Mouse (Mus musculus) C2C12 (cell line): ENCODE results near the gene Ager. TPM values are rescaled to one million over a fixed set of nuclear protein-coding genes. Genes with fewer than 3 reads are reported as not detected.

ENCODE experiments used
- H3K27me3 ChIP-seq: one replicate; pipeline ENCODE4 v1.6.1; 2011; ENCODE audit not compliant: control insufficient read depth, insufficient read depth, insufficient read length
- H3K36me3 ChIP-seq: one replicate; pipeline ENCODE4 v1.6.1; 2011; ENCODE audit not compliant: control insufficient read depth, insufficient read depth
- H3K4me3 ChIP-seq: one replicate; pipeline ENCODE4 v1.5.1; 2011; ENCODE audit warnings: mild to moderate bottlenecking, control low read depth; ENCODE audit not compliant: poor library complexity, insufficient read depth, severe bottlenecking
- H3K79me2 ChIP-seq: one replicate; pipeline ENCODE4 v1.6.1; 2011; ENCODE audit not compliant: control insufficient read depth, insufficient read depth
- H3K79me3 ChIP-seq: one replicate; pipeline ENCODE4 v1.6.1; 2011; ENCODE audit warnings: low read depth, control low read depth
- H3ac ChIP-seq: one replicate; pipeline ENCODE3; 2011; ENCODE audit warnings: low read depth; ENCODE audit not compliant: control insufficient read depth, insufficient read length
- CEBPB ChIP-seq: IDR thresholded peaks from one replicate; pipeline ENCODE4 v1.6.1; 2011; ENCODE audit warnings: low read depth, mild to moderate bottlenecking, control low read depth, moderate library complexity
- CTCF ChIP-seq: IDR thresholded peaks from one replicate; pipeline ENCODE4 v1.5.1; 2011; ENCODE audit not compliant: control insufficient read depth, insufficient read depth, insufficient read length
- FOSL1 ChIP-seq: IDR thresholded peaks from one replicate; pipeline ENCODE4 v1.8.0; 2011; ENCODE audit warnings: mild to moderate bottlenecking, low read length; ENCODE audit not compliant: poor library complexity, insufficient read depth, severe bottlenecking
- MAX ChIP-seq: IDR thresholded peaks from one replicate; pipeline ENCODE4 v1.6.1; 2011; ENCODE audit warnings: mild to moderate bottlenecking, control low read depth
- MYOD1 ChIP-seq: IDR thresholded peaks from one replicate; pipeline ENCODE4 v1.6.1; 2011; ENCODE audit warnings: low read depth; ENCODE audit not compliant: control insufficient read depth, insufficient read length
- MYOG ChIP-seq: IDR thresholded peaks from one replicate; pipeline ENCODE4 v1.6.1; 2011; ENCODE audit not compliant: control insufficient read depth, insufficient read length; ENCODE audit errors: extremely low read depth
- USF1 ChIP-seq: IDR thresholded peaks from one replicate; pipeline ENCODE4 v1.6.1; 2011; ENCODE audit warnings: low read depth, mild to moderate bottlenecking, control low read depth, moderate library complexity
- polyA plus RNA-seq: library from polyadenylated mRNA; unstranded; fragments of >200 nt; fragmentation: generic; extraction: Trizol; gene quantifications from one replicate; pipeline ENCODE4 v1.2.1, GENCODE M21; 2012; ENCODE audit warnings: missing spikeins

Gene Ager
- polyA plus RNA-seq, 1 experiment: 0.30 TPM

GRCm38 (mm10) chr17:34559116-34559515 lies 38.5 kb upstream of the Ager start:
- H3K79me2 ChIP-seq: no peaks in the 10 kb centered on the region
- TF ChIP-seq CEBPB: no peak
- TF ChIP-seq MYOG: no peak
- no peak for TF ChIP-seq CTCF
- no peak for TF ChIP-seq FOSL1
- TF ChIP-seq USF1: no peak
- no peak for TF ChIP-seq MYOD1
- TF ChIP-seq MAX: no peak

GRCm38 (mm10) chr17:34559895-34560294 lies 37.8 kb upstream of the Ager start:
- Histone ChIP-seq H3K36me3 (no peaks in the 10 kb centered on the region), H3K79me2 (no peaks in the 10 kb centered on the region), H3K4me3 (no peak overlapping the region), H3ac (no peak overlapping the region), H3K27me3 (peaks cover 42% of the 10 kb centered on the region), H3K79me3 (no peaks in the 10 kb centered on the region)
- TF ChIP-seq CTCF: no peak
- TF ChIP-seq USF1: no peak
- no peak for TF ChIP-seq MAX
- no peak for TF ChIP-seq CEBPB
- TF ChIP-seq MYOG: no peak
- no peak for TF ChIP-seq MYOD1
- no peak for TF ChIP-seq FOSL1

More at GRCm38 (mm10) chr17:34559116-34559515, 38.5 kb upstream of the Ager start:
- no peaks in the 10 kb centered on the region for H3K36me3 ChIP-seq
- peaks cover 34% of the 10 kb centered on the region for H3K27me3 ChIP-seq
- no peaks in the 10 kb centered on the region for H3K79me3 ChIP-seq
- H3K4me3 ChIP-seq: no peak overlapping the region
- no peak overlapping the region for H3ac ChIP-seq

GRCm38 (mm10) chr17:34560438-34560837 lies 37.2 kb upstream of the Ager start:
- Histone ChIP-seq H3K79me3 (no peaks in the 10 kb centered on the region), H3K36me3 (no peaks in the 10 kb centered on the region), H3K79me2 (no peaks in the 10 kb centered on the region), H3K27me3 (peaks cover 48% of the 10 kb centered on the region), H3K4me3 (no peak overlapping the region), H3ac (no peak overlapping the region)
- TF ChIP-seq MYOG (no peak), MAX (no peak), CTCF (no peak), FOSL1 (no peak), USF1 (no peak), MYOD1 (no peak), CEBPB (no peak)

GRCm38 (mm10) chr17:34561200-34561599 lies 36.5 kb upstream of the Ager start:
- Histone ChIP-seq H3K79me2 (no peaks in the 10 kb centered on the region), H3K27me3 (peaks cover 55% of the 10 kb centered on the region), H3K36me3 (no peaks in the 10 kb centered on the region), H3K79me3 (no peaks in the 10 kb centered on the region), H3K4me3 (no peak overlapping the region), H3ac (no peak overlapping the region)
- TF ChIP-seq MYOD1: no peak
- TF ChIP-seq USF1: no peak
- no peak for TF ChIP-seq CTCF
- TF ChIP-seq FOSL1: no peak
- TF ChIP-seq CEBPB: no peak
- no peak for TF ChIP-seq MYOG
- TF ChIP-seq MAX: no peak

GRCm38 (mm10) chr17:34562595-34562994 lies 35.1 kb upstream of the Ager start:
- TF ChIP-seq CEBPB (no peak), MAX (no peak), MYOD1 (no peak), CTCF (no peak), FOSL1 (no peak), MYOG (no peak), USF1 (no peak)
- Histone ChIP-seq H3K4me3 (no peak overlapping the region), H3K79me3 (no peaks in the 10 kb centered on the region), H3K79me2 (no peaks in the 10 kb centered on the region), H3K36me3 (no peaks in the 10 kb centered on the region), H3K27me3 (peaks cover 65% of the 10 kb centered on the region), H3ac (no peak overlapping the region)

GRCm38 (mm10) chr17:34563354-34563753 lies 34.3 kb upstream of the Ager start:
- Histone ChIP-seq H3K27me3 (peaks cover 62% of the 10 kb centered on the region), H3K79me3 (no peaks in the 10 kb centered on the region), H3K36me3 (no peaks in the 10 kb centered on the region), H3K4me3 (no peak overlapping the region), H3K79me2 (no peaks in the 10 kb centered on the region), H3ac (no peak overlapping the region)
- no peak for TF ChIP-seq USF1
- TF ChIP-seq CEBPB: no peak
- no peak for TF ChIP-seq MYOD1
- TF ChIP-seq MYOG: no peak
- no peak for TF ChIP-seq FOSL1
- TF ChIP-seq CTCF: no peak
- no peak for TF ChIP-seq MAX
